Mouse (Mus musculus) layer of hippocampus, postnatal 36 days (tissue): ENCODE results near the gene Gsdme. TPM values are rescaled to one million over a fixed set of nuclear protein-coding genes. Genes with fewer than 3 reads are reported as not detected.

Experiments used
- DNase-seq, 2 experiments: peaks; one replicate each; pipeline ENCODE4 v3.0.0; 2022
- total RNA-seq, 2 experiments: library from RNA; stranded (reverse); gene quantifications; 2 replicates each; pipeline ENCODE4 v1.2.3; 2021

Gene Gsdme
- total RNA-seq, 2 experiments from 2014 or later = 10.0 to 10.3 TPM

DNA sequence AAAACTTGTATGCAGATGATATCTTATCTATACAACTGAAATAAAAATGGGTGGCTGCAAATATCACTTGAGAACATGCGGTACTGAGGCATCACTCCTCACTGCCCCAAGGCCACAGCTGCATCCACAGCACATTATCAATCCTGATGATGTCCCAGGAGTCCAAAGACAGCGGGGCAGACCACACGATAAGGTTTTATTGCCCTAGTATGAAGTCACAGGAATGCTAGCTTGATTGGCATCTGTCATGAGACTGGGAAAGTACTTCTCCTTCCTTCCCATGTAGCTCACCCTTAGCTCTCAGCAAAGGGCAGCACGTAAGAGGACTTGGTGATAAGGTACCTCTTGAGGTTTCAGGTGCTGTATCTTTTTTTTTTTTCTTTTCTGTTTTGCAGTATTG is 19.5 kb downstream of the Gsdme start:
- DNase-seq = no peak

DNA sequence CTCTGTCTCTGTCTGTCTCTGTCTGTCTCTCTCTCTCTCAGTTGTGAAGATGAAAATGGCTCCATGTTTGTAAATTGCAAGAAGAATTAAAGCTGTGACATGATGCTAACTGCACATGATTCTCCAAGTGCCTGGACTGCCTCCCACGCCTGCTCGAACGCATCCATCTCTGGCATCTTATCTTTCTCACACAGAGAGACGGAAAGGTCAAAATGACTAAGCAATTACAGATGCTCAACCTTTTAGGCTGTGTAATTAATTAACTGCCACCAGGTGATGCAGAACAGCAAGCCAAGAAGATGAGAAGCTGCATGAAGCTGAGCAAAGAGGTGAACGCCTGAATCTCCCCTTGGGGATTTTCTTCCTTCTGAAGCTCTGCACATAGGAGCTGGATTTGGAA is 23.2 kb downstream of the Gsdme start:
- no peak for DNase-seq

DNA sequence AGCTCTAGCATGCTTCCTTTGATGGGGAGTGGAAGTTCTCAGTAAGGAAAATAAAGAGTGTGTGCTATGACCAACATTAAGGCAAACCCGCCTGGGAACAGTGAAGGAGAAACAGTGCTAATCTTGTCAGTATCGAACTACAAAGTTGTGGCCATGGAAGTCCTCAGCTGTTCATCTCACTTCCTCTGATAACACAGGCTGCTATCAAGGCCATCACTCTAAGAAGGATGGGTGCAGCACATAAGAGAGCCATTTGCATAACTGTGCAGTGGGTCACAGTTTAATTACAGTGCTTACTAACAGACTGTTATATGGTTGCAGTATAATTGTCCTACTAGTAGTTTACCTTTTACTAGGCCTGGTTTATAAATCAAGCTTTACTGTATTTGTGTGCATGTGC is 23.8 kb downstream of the Gsdme start:
- no peak for DNase-seq

- no peak for DNase-seq
Observed at GRCm38 (mm10) chr6:50237963-50238362, 25.7 kb downstream of the Gsdme start.

DNA sequence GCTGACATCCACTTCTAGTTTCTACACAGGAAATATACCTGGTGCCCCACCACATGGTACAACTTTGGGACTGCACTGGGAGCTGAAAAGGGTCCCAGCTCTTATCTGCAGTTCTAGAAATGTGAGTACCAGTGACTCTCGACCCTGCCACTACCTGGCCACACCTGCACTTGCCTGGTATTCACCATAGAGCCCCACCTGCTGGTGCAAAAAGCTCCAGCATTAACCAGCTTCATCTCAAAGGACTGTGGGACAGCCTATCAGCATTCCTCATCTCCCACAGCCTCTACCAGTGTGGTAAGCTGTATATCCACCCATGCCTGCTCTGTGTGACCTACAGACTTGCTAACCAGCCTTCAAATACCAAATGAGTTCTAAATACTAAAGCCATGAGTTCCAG is 30.7 kb downstream of the Gsdme start:
- no peak for DNase-seq

GRCm38 (mm10) chr6:50231288-50231687 is 32.4 kb downstream of the Gsdme start:
- DNase-seq = no peak

- no peak for DNase-seq
Observed at GRCm38 (mm10) chr6:50228180-50228579, 35.5 kb downstream of the Gsdme start.

DNA sequence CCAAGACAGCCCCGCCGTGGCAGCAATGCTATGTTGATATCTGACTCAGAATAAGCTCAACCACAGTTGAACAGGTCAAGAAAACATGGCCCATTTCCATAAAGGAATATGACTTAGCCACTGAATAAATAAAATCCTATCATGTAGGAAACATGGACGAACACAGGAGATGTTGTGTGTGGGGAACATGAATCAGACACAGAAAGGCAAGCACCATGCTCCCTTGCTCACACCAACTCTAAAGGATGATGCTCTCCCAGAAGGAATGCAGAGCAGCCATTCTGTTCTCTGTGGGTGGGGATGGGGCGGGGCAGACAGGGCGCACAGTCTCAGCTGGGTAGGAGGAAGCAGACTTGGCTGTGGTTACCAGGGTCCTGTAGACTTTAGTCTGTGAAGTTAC is 38.4 kb downstream of the Gsdme start:
- no peak for DNase-seq

DNA sequence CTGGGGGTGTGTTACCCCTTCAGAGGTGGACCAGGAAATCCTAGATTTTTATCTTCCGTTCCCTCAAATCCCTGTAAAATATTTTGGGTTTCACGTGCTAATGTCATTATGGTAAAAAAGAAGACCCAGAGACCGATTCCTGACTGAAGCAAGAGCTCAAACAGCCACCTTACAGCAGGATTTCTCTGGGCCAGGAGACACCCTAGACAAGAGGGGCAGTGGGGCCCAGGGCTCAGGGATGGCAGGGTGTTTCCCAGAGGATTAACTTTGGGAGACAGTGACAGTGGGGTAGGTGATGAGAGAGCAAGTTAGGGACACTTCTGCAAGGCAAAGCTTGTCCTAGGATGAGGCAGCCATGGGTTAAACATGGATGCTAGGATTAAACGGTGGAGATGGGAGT is 40.1 kb downstream of the Gsdme start:
- no peak for DNase-seq

- DNase-seq = no peak
Observed at GRCm38 (mm10) chr6:50222986-50223385, 40.7 kb downstream of the Gsdme start.

DNA sequence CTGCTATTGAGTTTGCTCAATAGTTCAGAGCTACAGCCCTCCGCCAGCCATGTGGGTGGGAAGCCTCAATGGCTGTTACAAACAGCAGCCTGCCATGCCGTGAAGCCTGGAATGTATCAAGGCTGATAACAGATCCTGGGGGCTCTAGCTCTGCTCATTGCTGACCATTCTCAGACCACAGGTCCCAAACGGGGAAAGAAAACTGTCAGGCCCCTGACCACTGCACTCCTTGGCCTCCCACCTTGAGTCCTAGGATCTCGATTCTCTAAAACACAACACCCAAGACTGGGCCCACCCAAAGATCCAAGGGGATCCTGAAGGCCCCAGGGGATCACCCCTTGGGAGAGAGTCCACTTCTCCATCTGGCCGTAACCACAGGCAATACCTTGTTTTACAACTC is 41.3 kb downstream of the Gsdme start:
- no peak for DNase-seq

- peak in 1 of 2 experiments; percentile 23 for DNase-seq
Observed at GRCm38 (mm10) chr6:50220863-50221262, 42.8 kb downstream of the Gsdme start.

DNA sequence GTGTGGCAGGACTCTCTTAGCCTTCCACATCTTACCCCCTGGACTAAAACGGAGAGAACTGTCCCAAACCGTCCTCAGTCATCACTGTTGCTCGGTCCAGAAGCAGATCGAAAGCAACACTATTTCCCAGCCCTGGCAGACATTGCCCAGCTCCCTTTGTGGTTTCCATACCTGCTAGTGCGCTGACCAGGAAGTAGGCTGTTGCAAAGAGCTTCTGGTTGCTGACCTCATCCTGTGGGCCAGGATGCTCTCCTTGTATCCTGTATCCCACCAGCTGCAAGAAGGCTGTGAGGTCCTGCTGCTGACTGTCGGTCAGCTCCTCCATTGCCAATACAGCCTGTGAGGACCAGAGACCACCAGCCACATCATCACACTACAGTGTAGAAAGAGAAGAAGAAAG is 44.6 kb downstream of the Gsdme start:
- DNase-seq = no peak

DNA sequence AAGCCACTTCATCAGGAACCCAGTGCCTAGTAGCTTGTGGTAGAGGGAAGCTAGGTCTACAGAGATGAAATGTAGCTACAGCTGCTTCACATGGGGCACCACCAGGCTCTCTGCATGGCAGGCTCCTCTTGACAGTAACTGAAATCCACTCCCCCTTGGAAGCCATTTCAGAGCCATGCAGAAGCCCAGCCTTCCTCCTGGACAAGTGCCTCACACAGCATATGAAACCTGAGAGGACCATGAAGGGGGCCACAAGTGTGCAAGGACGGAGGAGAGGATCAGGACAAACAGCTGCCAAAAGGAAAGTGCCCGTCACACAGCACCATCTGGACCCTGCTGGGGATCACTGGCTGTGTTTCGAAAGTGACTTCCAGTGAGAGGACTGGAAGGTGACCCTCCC is 45.0 kb downstream of the Gsdme start:
- no peak for DNase-seq

- no peak for DNase-seq
Observed at GRCm38 (mm10) chr6:50215986-50216385, 47.7 kb downstream of the Gsdme start.

GRCm38 (mm10) chr6:50215373-50215745 is 48.3 kb downstream of the Gsdme start:
- no peak for DNase-seq

GRCm38 (mm10) chr6:50214711-50215372 is 48.8 kb downstream of the Gsdme start:
- no peak for DNase-seq

DNA sequence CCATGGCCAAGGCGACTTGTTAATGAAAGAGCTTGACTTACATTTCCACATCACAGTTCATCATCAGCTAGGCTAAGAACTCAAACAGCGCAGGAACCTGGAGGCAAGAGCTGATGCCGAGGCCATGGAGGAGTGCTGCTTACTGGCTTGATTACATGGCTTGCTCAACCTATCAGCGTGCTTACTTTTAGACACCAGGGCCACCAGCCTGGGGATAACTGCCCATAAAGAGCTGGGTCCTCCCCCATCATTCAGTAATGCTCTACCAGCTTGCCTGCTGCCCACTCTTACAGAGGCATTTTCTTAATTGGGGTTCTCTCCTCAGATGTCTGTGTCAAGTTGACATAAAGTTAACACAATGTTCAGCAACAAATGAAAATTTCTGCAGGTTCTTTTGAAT is 58.6 kb downstream of the Gsdme start:
- DNase-seq = no peak

DNA sequence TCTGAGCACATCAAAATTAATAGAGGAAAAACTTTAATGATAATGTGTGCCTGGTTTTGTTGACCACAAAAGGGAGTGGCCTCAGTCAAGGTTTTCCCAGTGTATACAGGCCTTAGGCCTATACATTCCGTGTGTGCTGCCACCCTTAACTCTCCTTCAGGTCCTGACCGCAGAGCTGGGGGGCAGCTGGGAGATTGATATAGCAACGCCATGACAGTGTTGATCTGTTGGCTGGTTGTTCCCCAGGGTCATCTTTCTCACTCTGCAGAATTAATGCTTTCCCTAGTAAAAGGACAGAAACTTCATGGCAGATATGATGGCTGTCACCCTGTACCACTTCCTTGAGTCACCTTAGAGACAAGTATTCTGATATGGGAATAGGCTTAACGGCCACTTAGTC is 59.3 kb downstream of the Gsdme start:
- no peak for DNase-seq

DNA sequence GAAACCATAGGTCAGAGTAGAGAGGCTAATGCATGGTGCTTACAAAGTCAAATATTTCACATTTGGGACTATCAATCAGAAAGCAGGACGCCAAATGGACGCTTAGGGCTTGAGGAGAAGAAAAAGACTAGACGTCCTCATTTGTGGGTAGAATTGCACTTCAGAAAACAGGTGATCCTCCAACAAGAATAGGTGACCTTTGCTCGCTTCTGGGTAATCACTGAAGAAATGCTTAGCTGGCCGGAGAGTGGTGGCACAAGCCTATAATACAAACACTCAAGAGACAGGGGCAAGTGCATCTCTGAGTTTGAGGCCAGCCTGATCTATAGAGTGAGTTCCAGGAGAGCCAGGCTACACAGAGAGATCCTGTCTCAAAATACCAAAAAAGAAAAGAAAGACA is 69.8 kb downstream of the Gsdme start:
- no peak for DNase-seq

- DNase-seq = no peak
Observed at GRCm38 (mm10) chr6:50192822-50193221, 70.8 kb downstream of the Gsdme start.

GRCm38 (mm10) chr6:50192169-50192568 is 71.5 kb downstream of the Gsdme start:
- no peak for DNase-seq

GRCm38 (mm10) chr6:50191605-50192004 is 72.1 kb downstream of the Gsdme start:
- no peak for DNase-seq

- no peak for DNase-seq
Observed at GRCm38 (mm10) chr6:50189376-50189775, 74.3 kb downstream of the Gsdme start.

GRCm38 (mm10) chr6:50187955-50188354 is 75.7 kb downstream of the Gsdme start:
- no peak for DNase-seq
